Mouse (Mus musculus): ENCODE data around the gene Grap. TPM values are rescaled to one million over a fixed set of nuclear protein-coding genes. Genes with fewer than 3 reads are reported as not detected.

Gene Grap
- total and polyA plus RNA-seq, 2 experiments from 2014 or later: 4.3 to 11.0 TPM

GRCm38 (mm10) chr11:61722077-61722476 lies 69.0 kb downstream of the Grap start:
- Histone ChIP-seq H3K27ac (ENCODE audit: low read depth) (no peak overlapping the region), H3K36me3 (replicated peaks; ENCODE audit: control insufficient read depth, insufficient read depth, low read length) (no peaks in the 10 kb centered on the region), H3K4me3 (ENCODE audit: low read depth, low read length) (no peak overlapping the region), H3K9me3 (replicated peaks; ENCODE audit: control insufficient read depth, low read length) (no peaks in the 10 kb centered on the region), H3K9ac (replicated peaks; ENCODE audit: low read depth, low read length) (no peak overlapping the region), H3K4me1 (ENCODE audit: control insufficient read depth, insufficient read depth) (no peaks in the 10 kb centered on the region), H3K4me2 (ENCODE audit: low read depth, low read length) (no peak overlapping the region), H3K27me3 (ENCODE audit: control insufficient read depth, insufficient read depth, low read length) (no peaks in the 10 kb centered on the region)
- 73% methylated on average over 5 of the region's 5 CpGs for WGBS
- DNase-seq (ENCODE audit: low spot score) (no peak), ATAC-seq (ENCODE audit: insufficient read depth, low read depth) (no peak)
- TF ChIP-seq CTCF (IDR thresholded peaks at IDR 0.05; ENCODE audit: low read depth) (no peak), EP300 (IDR thresholded peaks at IDR 0.05; ENCODE audit: low read depth) (no peak)

Other genes with a start within 250 kb of the Grap start
- 0.38 and 0.39 TPM in 2 replicates for gene Rnf112, start 199.1 kb upstream of the Grap start, total RNA-seq (2014; rRNA removed; ENCODE audit: low replicate concordance)
- gene Rnf112, start 199.1 kb upstream of the Grap start, polyA plus RNA-seq (2015; fragmentation: Nextera tagmentation; extraction: Ambion mirVana): 0.11 TPM in 1 of 2 replicates, not detected in the other
- 34.1 and 54.5 TPM in 2 replicates for gene Mfap4, start 167.8 kb upstream of the Grap start, total RNA-seq (2014; rRNA removed; ENCODE audit: low replicate concordance)
- gene Mfap4, start 167.8 kb upstream of the Grap start, polyA plus RNA-seq (2015; fragmentation: Nextera tagmentation; extraction: Ambion mirVana): 39.1 and 51.0 TPM in 2 replicates
- 19.7 and 33.5 TPM in 2 replicates for gene Mapk7, start 158.9 kb upstream of the Grap start, total RNA-seq (2014; rRNA removed; ENCODE audit: low replicate concordance)
- gene Mapk7, start 158.9 kb upstream of the Grap start, polyA plus RNA-seq (2015; fragmentation: Nextera tagmentation; extraction: Ambion mirVana): 12.0 and 12.5 TPM in 2 replicates
- 11.6 and 34.6 TPM in 2 replicates for gene B9d1, start 148.1 kb upstream of the Grap start, total RNA-seq (2014; rRNA removed; ENCODE audit: low replicate concordance)
- gene B9d1, start 148.1 kb upstream of the Grap start, polyA plus RNA-seq (2015; fragmentation: Nextera tagmentation; extraction: Ambion mirVana): 6.5 TPM in 2 replicates
- gene Epn2, start 73.6 kb upstream of the Grap start, total RNA-seq (2014; rRNA removed; ENCODE audit: low replicate concordance): 21.3 and 43.9 TPM in 2 replicates
- gene Epn2, start 73.6 kb upstream of the Grap start, polyA plus RNA-seq (2015; fragmentation: Nextera tagmentation; extraction: Ambion mirVana): 16.3 and 19.3 TPM in 2 replicates
- 0.62 and 2.6 TPM in 2 replicates for gene Fam83g, start 30.8 kb downstream of the Grap start, total RNA-seq (2014; rRNA removed; ENCODE audit: low replicate concordance)
- 0.15 and 0.18 TPM in 2 replicates for gene Fam83g, start 30.8 kb downstream of the Grap start, polyA plus RNA-seq (2015; fragmentation: Nextera tagmentation; extraction: Ambion mirVana)
- not detected in 2 replicates for gene Slc5a10, start 67.6 kb downstream of the Grap start, total RNA-seq (2014; rRNA removed; ENCODE audit: low replicate concordance)
- gene Slc5a10, start 67.6 kb downstream of the Grap start, polyA plus RNA-seq (2015; fragmentation: Nextera tagmentation; extraction: Ambion mirVana): not detected in 2 replicates
- 9.8 and 10.4 TPM in 2 replicates for gene Prpsap2, start 108.8 kb downstream of the Grap start, total RNA-seq (2014; rRNA removed; ENCODE audit: low replicate concordance)
- gene Prpsap2, start 108.8 kb downstream of the Grap start, polyA plus RNA-seq (2015; fragmentation: Nextera tagmentation; extraction: Ambion mirVana): 9.8 and 11.0 TPM in 2 replicates
- gene Ulk2, start 201.8 kb downstream of the Grap start, total RNA-seq (2014; rRNA removed; ENCODE audit: low replicate concordance): 33.8 and 41.0 TPM in 2 replicates
- 8.6 and 9.2 TPM in 2 replicates for gene Ulk2, start 201.8 kb downstream of the Grap start, polyA plus RNA-seq (2015; fragmentation: Nextera tagmentation; extraction: Ambion mirVana)